Mouse (Mus musculus): ENCODE measurements around the gene Gm21876. TPM values are rescaled to one million over a fixed set of nuclear protein-coding genes. Genes with fewer than 3 reads are reported as not detected.
"Not testable (repeated sequence)": the region's sequence is repeated elsewhere in the genome, so short reads cannot be mapped to it uniquely, and the experiment has no call there.

The Gm21876 gene
- not detected in 2 replicates for polyA plus RNA-seq (2015; fragmentation: Nextera tagmentation; extraction: Ambion mirVana)

GRCm38 (mm10) chrX:21175553-21175952 is at the start of gene Gm21876:
Gm21876 (minus strand) TSS chrX:21175653.
- no peak within 1 kb of the TSS for H3K9ac ChIP-seq (ENCODE audit: low read length)
- 62% methylated on average over 3 of the region's 3 CpGs for WGBS
- no peak for ATAC-seq (ENCODE audit: low read depth)
- no peaks in the 10 kb centered on the region for H3K27me3 ChIP-seq (ENCODE audit: control insufficient read depth, insufficient read depth, low read depth, low read length)
- no peaks in the 10 kb centered on the region for H3K4me1 ChIP-seq (replicated peaks; ENCODE audit: control insufficient read depth, insufficient read depth, low read length)
- H3K9me3 ChIP-seq (ENCODE audit: control insufficient read depth, low read length) = no peaks in the 10 kb centered on the region
- H3K4me3 ChIP-seq (ENCODE audit: low read length) = no peak within 1 kb of the TSS
- H3K27ac ChIP-seq (ENCODE audit: low read length) = no peak within 1 kb of the TSS
- H3K36me3 ChIP-seq (ENCODE audit: control insufficient read depth, insufficient read depth, low read length) = no peaks in the 10 kb centered on the region
- H3K4me2 ChIP-seq (ENCODE audit: low read depth, low read length) = no peak within 1 kb of the TSS

GRCm38 (mm10) chrX:21220422-21220821 is 45.0 kb upstream of the Gm21876 start:
- Histone ChIP-seq H3K9me3 (ENCODE audit: control insufficient read depth, low read length) (no peaks in the 10 kb centered on the region), H3K4me3 (ENCODE audit: low read length) (no peak overlapping the region), H3K27ac (ENCODE audit: low read length) (no peak overlapping the region), H3K36me3 (ENCODE audit: control insufficient read depth, insufficient read depth, low read length) (no peaks in the 10 kb centered on the region), H3K4me1 (replicated peaks; ENCODE audit: control insufficient read depth, insufficient read depth, low read length) (no peaks in the 10 kb centered on the region), H3K4me2 (ENCODE audit: low read depth, low read length) (no peak overlapping the region), H3K27me3 (ENCODE audit: control insufficient read depth, insufficient read depth, low read depth, low read length) (no peaks in the 10 kb centered on the region), H3K9ac (ENCODE audit: low read length) (no peak overlapping the region)
- WGBS = 53% methylated on average over 3 of the region's 3 CpGs
- no peak for ATAC-seq (ENCODE audit: low read depth)

DNA sequence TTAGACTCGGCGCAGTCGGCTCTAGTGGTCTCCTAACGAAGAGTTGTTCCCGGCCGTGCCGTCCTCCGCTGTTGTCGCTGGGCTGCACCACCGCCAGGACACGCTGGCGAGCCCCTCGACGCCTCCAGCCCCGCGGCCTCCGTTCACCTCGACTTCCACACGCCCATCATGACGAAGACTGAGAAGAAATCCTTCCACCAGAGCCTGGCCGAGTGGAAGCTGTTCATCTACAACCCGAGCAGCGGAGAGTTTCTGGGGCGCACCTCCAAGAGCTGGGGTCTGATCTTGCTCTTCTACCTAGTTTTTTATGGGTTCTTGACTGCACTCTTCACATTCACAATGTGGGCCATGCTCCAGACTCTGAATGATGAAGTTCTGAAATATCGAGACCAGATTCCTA is 28.8 kb downstream of the Gm21876 start:
- not testable (repeated sequence) for H3K36me3 ChIP-seq (ENCODE audit: control insufficient read depth, insufficient read depth, low read length); ATAC-seq (ENCODE audit: low read depth); H3K27me3 ChIP-seq (ENCODE audit: control insufficient read depth, insufficient read depth, low read depth, low read length); H3K9ac ChIP-seq (ENCODE audit: low read length); H3K4me3 ChIP-seq (ENCODE audit: low read length); H3K4me1 ChIP-seq (replicated peaks; ENCODE audit: control insufficient read depth, insufficient read depth, low read length); H3K27ac ChIP-seq (ENCODE audit: low read length); H3K9me3 ChIP-seq (ENCODE audit: control insufficient read depth, low read length); H3K4me2 ChIP-seq (ENCODE audit: low read depth, low read length)
- WGBS = 84% methylated on average over 24 of the region's 25 CpGs

Other genes starting within 250 kb of the Gm21876 start
- 8.0 and 11.9 TPM in 2 replicates for gene Cfp, start 244.1 kb downstream of the Gm21876 start, polyA plus RNA-seq (2015; fragmentation: Nextera tagmentation; extraction: Ambion mirVana)
- gene Elk1, start 225.0 kb downstream of the Gm21876 start, polyA plus RNA-seq (2015; fragmentation: Nextera tagmentation; extraction: Ambion mirVana) = 11.1 and 11.6 TPM in 2 replicates
- 55.3 and 57.8 TPM in 2 replicates for gene Uxt, start 213.6 kb downstream of the Gm21876 start, polyA plus RNA-seq (2015; fragmentation: Nextera tagmentation; extraction: Ambion mirVana)
- 5.8 and 6.3 TPM in 2 replicates for gene Zfp182, start 113.3 kb downstream of the Gm21876 start, polyA plus RNA-seq (2015; fragmentation: Nextera tagmentation; extraction: Ambion mirVana)
- not detected in 2 replicates for gene Spaca5, start 107.2 kb downstream of the Gm21876 start, polyA plus RNA-seq (2015; fragmentation: Nextera tagmentation; extraction: Ambion mirVana)
- gene Zfp300, start 86.1 kb downstream of the Gm21876 start, polyA plus RNA-seq (2015; fragmentation: Nextera tagmentation; extraction: Ambion mirVana) = 0.85 and 1.3 TPM in 2 replicates
- not detected in 2 replicates for gene Ssxa1, start 59.8 kb downstream of the Gm21876 start, polyA plus RNA-seq (2015; fragmentation: Nextera tagmentation; extraction: Ambion mirVana)

Measured in lung, embryonic 16.5 days (tissue).